Mouse (Mus musculus) spleen, postnatal 36 days (tissue): Measurements from ENCODE around the gene Sgpp2.

Experiments
- DNase-seq, 2 experiments: peaks; one replicate each; pipeline ENCODE4 v3.0.0; 2022; ENCODE audit warnings: low spot score in 2 of 2, mixed read lengths in 1 of 2

Sgpp2 gene

DNA sequence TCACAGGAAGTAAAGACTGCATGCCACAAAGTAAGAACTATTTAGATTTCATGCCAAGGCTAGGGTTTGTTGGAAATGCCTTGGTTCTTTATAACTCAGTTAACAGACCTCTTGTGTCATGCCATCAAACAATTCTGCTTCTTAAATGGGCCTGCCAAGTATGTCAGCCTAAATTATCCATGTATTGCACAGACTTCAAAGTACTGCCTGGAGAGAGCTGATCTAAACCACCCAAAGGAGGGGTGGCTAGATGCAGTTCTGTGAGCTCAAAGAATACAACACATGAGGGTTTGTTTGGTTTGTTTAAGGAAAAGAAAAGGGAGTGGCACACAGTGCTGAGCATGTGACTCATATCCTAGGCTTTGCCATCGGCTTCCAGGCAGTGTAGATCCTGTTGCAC is 137.9 kb downstream of the Sgpp2 start:
- no peak for DNase-seq

DNA sequence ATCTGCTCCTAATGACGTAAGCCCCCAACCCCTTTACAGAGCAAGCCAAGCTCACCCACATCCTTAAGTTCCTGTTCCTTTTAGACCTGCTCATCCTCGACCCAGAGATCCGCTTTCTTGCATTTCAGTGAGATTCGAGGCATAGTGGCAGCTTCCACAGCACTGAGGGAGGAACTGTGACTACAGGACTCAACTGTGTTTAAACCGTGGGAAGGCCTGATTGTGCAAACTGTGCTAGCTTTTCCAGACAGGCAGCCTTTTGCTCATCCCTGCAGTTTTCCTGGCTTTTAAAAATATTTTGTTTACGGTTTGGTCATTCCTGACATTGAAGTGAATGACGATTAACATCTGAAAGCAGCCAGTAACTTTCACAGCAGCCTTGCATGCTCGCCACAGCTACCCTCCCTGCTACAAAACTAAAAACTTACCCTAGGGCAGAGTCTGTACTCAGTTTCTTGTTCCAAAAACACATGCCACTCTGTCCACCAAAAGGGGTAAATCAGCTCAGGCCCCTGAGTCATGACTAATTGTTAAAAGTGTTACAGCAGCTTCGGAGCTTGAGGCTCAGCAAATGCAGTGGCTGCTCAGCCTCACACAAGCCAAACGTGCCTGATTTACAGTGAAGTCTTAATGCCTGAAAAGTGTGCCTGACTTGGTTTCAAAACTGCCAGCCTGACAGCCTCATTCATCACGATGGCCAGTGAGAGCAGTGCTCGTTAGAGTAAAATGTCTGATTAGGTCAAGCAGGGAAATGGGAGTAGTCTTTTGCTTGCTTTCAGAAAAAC is 141.1 kb downstream of the Sgpp2 start:
- DNase-seq, result no peak

- no peak for DNase-seq
Observed at GRCm38 (mm10) chr1:78452544-78452943, 142.4 kb downstream of the Sgpp2 start.

DNA sequence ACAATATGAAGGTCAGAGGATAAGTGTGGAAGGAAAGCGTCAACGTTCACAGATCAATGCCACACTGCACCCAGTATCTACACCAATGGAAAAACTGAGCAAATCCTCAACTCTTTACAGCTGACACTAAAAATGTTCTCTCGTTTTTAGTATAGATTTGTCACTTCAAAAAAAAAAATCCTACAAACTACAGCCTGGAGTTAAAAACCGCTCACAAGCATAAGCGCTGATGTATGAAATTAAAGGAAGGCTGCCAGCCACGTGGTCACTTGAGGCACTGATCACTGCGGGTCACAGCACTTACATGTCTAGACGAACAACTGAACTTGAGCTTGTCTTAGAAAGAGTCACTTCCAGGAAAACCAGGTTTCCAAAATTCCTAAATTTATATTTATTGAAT is 143.7 kb downstream of the Sgpp2 start:
- no peak for DNase-seq

GRCm38 (mm10) chr1:78454659-78455058 is 144.5 kb downstream of the Sgpp2 start:
- no peak for DNase-seq
